Mouse (Mus musculus) urinary bladder, postnatal 14 days (tissue): Measurements from ENCODE around the gene Cpn2.

Experiments used
- DNase-seq: peaks from one replicate; pipeline ENCODE4 v3.0.0; 2021; ENCODE audit warnings: low spot score

Gene Cpn2

GRCm38 (mm10) chr16:30278406-30278805 lies 11.1 kb upstream of the Cpn2 start:
- DNase-seq, result no peak

GRCm38 (mm10) chr16:30275558-30276340 lies 8.4 kb upstream of the Cpn2 start:
- no peak for DNase-seq

- no peak for DNase-seq
Observed at GRCm38 (mm10) chr16:30273065-30273464, 5.8 kb upstream of the Cpn2 start.

GRCm38 (mm10) chr16:30271941-30272595 lies 4.8 kb upstream of the Cpn2 start:
- no peak for DNase-seq

GRCm38 (mm10) chr16:30271223-30271761 lies 4.0 kb upstream of the Cpn2 start:
- no peak for DNase-seq

- DNase-seq, result no peak
Observed at GRCm38 (mm10) chr16:30266561-30266960, 738 bp downstream of the Cpn2 start.

GRCm38 (mm10) chr16:30265611-30266010 lies 1.7 kb downstream of the Cpn2 start:
- DNase-seq, result no peak

DNA sequence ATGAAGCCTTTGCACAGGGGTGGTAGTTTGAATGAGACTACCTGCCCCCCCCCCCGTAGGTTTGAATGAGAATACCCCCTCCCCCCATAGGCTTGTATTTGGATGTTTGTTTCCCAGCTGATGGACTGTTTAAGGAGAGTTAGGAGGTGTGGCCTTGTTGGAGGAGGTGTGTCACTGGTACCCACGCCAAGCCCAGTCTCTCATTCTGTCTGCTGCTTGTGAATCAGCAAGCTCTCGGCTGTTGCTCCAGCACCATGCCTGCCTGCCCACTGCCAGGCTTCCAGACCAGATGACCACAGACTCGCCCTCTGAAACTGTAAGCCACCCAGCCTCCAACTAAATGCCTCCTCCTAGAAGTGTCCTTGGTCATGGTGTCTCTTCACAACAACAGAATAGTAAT lies 4.1 kb downstream of the Cpn2 start:
- no peak for DNase-seq

- DNase-seq, result peak; percentile 74
Observed at GRCm38 (mm10) chr16:30262664-30263063, 4.6 kb downstream of the Cpn2 start.

DNA sequence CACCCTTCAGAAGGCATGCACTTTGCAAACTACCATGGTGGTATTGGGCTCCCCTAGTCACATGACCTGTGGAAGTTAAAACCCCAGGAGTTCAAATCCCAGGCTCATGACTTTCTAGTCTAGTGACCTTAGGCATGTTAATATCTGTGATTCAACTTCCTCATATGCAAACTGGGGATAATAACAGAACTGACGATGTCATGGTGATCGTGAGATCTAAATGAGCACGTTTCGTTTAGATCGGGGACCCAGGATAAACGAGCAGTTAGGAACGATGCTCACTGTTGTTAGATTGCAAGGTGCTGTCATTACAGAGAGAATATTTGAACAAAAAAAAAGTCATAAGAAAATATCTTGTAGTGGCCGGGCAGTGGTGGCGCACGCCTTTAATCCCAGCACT lies 5.1 kb downstream of the Cpn2 start:
- DNase-seq, result no peak

- DNase-seq, result no peak
Observed at GRCm38 (mm10) chr16:30261341-30261740, 6.0 kb downstream of the Cpn2 start.

DNA sequence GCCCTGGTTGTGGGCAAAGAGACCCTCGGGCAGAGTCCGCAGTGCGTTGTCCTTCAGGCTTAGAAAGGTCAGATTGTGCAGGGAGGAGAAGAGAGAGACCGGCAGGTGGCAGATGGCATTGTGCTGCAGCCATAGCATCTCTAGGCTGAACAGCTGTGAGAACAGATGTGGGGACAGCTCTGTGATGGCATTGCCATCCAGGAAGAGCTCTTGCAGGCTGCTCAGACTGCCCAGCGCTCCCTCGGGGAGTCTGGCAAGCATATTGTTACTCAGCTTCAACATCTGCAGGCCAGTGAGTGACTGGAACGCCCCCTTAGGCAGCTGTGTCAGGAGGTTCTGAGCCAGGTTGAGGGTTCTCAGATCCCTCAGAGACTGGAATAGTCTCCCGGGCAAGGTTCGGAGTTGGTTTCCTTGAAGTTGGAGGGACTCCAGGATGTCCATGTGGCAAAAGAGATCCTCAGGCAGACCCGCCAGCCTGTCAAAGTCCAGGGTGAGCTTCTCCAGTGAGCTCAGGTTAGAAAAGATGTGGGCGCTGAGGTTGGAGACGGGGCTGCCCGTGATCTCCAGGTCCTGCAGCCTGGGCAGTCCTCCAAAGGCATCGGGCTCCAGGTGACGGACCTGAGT lies 7.2 kb downstream of the Cpn2 start:
- DNase-seq, result no peak

- no peak for DNase-seq
Observed at GRCm38 (mm10) chr16:30259444-30259843, 7.9 kb downstream of the Cpn2 start.

DNA sequence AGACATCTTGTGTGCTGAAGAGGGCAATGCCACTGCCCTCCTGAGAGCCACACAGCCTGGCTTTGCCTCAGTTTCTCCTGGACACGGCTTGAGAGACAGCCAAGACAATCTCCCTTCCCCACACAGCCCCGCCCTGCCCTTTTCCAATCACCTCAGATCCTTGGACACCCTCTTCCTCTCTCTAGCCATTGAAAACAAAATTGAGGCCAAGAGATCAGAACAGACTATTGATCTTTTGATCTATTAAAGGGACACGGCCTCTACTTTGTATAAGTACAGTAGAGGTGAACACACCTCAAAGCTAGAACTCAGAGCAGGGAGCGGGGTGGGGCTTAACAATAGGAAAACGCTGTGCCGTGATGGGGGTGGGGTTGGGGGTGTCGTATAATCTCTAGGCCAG lies 8.9 kb downstream of the Cpn2 start:
- no peak for DNase-seq

GRCm38 (mm10) chr16:30257718-30258117 lies 9.6 kb downstream of the Cpn2 start:
- DNase-seq, result no peak

DNA sequence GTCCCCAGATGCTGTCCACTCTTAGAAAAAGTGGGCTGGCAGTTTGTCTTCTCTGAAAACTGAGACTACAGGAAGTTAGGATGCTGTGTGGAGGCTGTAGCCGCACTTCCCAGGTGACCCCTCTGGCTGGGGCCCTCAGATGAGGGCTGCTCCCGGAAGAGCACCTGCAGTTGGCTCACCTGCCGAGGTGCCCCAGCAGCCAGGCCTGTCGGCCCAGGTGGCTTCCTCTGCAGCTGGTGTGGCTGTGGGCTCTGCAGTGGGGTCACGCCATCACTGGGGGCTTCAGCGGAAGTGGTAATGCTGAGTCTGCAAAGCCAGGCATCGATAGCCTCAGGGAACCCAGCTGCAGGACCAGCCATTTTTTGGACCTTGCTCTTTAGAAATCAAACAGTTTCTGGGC lies 12.2 kb downstream of the Cpn2 start:
- DNase-seq, result no peak

DNA sequence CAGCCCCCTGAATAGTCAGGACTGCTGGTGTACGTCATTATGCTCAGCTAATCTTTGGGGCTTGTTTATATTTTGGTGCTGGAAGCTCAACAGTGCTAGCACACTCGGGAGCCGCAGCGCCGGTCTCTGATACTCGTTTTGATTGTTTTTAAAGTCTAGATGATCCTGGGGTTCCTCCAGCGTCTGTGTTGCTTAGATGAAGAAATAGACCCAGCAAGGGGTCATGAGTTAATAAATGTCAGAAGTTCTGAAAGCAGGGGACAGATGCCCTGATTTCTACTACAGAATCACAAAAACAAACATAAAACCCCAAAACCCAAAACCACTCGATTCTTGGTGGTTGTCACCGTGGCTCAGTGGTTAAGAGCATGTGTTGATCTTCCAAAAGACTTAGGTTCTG lies 13.4 kb downstream of the Cpn2 start:
- DNase-seq, result no peak

DNA sequence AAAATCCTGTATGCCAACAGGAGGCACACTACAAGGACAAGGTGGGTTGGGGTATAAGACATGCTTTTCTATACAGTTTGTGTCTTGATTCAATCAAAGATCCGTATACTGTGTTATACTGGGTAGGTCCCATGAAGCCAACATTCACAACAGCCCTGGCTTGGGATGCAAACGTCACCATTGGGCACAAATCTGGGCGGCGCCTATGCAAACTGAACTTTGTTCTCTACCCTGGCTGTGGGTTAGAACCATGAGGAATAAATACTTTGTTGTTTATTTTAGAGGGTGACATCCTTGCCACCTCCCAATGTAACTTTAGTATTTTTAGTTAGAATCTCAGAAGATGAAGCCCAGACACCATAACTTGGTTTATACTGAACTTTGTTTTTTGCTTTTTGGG lies 13.9 kb downstream of the Cpn2 start:
- no peak for DNase-seq

- DNase-seq, result peak; percentile 76
Observed at GRCm38 (mm10) chr16:30252003-30252418, 15.3 kb downstream of the Cpn2 start.

DNA sequence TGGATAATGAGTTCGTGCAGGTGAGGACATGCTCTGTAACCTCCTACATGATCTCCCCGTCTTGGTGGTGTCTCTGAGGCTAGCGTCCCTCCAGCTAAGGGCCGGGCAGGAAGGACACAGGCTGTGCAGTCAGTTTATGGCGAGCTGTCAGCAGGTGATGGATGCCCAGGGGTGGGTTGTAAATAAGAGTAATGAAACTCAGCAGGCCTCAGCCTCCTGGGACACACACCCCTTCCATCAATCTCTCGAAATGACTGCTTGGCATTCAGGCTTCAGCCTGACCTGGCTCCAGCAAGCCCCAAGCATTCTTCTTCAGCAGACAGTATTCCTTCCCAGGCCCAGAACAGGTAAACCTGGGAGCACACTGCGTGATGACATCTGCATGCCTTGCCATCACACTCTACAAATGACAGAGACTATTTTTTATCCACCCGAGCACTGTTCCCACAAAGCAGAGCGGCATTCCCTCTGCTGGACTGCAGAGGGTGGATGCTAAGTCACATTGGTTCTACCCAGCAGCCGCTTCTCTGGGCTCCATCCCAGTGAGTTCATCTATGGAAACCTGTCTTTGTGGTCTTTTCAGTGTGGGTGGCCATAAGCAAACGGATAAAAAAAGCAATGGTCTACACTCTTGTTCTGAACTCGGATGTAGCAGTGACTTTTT lies 23.1 kb downstream of the Cpn2 start:
- DNase-seq, result no peak

GRCm38 (mm10) chr16:30241623-30242022 lies 25.7 kb downstream of the Cpn2 start:
- DNase-seq, result no peak

DNA sequence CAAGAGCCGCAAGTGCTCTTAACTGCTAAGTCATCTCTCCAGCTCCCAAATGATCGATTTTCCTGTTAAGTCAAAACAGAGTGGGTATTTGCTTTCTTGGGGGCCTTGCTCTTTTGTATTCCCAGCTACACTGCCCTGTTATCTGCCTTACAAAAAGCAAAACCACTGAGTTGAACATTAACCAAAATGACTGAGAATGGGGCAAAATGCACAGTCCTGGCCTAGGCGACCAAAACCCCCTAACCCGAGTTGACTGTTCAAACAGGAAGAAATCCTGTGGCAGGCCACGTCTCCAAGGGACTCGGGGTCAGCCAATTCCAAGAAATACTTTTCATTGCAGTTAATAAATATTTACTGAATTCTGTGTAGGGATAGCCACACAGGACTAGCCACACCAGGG lies 28.5 kb downstream of the Cpn2 start:
- no peak for DNase-seq
